Mouse (Mus musculus) liver, postnatal 0 days (tissue): ENCODE measurements at regions not wholly inside any gene's neighbourhood (a gene's known extent, or its start where the extent isn't known, plus 50 kb on each side); places are given as distances from the start of the nearest gene placed in this dataset.

Experiments used
- CTCF ChIP-seq: sonication (generic); IDR thresholded peaks from 2 replicates; pipeline ENCODE4 v1.5.1; 2016; ENCODE audit warnings: antibody characterized with exemption, low read depth
- EP300 ChIP-seq: IDR thresholded peaks from 2 replicates; pipeline ENCODE4 v1.6.1; 2016; ENCODE audit warnings: antibody characterized with exemption, low read depth, mild to moderate bottlenecking

DNA sequence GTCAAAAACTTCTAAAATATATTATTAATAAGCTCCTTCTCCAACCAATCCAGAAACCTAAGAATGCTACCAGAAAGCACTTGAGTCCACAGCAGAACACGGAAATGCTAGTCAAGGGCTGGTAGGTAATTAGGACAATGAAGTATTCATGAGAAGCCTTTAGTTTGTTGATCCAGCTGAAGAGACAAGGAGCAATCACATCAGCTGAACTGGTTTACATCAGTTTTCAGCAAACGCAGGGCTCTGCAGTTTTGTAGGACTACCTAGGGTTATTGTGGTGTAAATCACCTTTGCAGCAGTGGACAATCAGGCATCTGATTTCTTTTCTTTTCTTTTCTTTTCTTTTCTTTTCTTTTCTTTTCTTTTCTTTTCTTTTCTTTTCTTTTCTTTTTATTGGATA, 1007.3 kb upstream of the Cadm2 start:
- no peak for TF ChIP-seq CTCF
- TF ChIP-seq EP300: no peak
